ENCODE assay signal across 8 mouse cellular contexts in the genomic region with DNA sequence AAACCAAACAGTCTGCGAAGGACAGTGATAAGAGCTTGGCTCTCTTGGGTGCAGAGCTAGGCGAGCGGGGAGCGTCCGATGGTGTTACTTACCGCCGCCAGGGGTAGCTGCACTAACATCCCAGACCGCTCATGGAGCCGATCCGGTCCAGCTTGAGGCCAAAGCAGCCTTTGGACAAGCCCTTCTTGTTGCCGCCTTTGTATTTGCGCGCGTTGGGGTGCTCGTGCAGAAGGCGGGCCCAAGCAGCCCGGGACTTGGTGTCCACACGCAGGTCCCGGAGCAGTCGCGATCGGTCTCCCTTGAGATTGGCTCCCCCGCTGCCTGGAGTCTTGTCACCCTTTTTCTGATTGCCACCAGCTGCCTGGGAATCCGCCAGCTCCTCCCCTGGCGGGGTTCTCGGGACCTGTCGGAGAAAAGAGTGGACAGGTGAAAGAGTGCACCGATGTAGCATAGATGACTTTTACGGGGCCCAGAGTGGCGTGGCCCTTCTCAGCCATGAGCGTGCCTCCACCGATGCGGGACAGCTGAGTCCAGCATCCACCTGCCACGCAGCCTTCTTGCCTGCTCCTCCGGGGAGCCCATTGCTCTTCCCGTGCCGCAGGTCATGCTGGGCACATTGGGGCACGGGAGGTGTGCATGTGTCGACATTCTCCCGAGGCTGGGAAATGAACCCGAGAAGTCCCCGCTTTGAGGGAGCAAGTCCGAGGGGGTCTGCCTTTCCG. TPM values are rescaled to one million over a fixed set of nuclear protein-coding genes. Genes with fewer than 3 reads are reported as not detected.
DNase-seq lines count a peak whose midpoint lies in the region; ATAC-seq lines count a peak whose summit lies in the region.

No protein-coding gene starts in this region.

- under 1% methylated on average over 44 of the region's 44 CpGs for WGBS in hindbrain, embryonic 16.5 days

- no peaks in the 10 kb centered on the region for H3K9me3 ChIP-seq in hindbrain, embryonic 16.5 days (ENCODE audit: control insufficient read depth, low read length)

- peak; percentile 82 for DNase-seq in adrenal gland, postnatal 10 days
- peak; percentile 93 for DNase-seq in embryo, embryonic 10 days (ENCODE audit: low spot score)
- DNase-seq in gastrocnemius, adult 8-10 months (ENCODE audit: low spot score in 2 of 2): peak; percentile 37 to 59
- peak; percentile 51 to 56 for DNase-seq in layer of hippocampus, postnatal 25 days (ENCODE audit: extremely low spot score in 1 of 2, low spot score in 1 of 2)
- DNase-seq in lung, postnatal 10 days: peak; percentile 82
- peak; percentile 56 for DNase-seq in retina, postnatal 7 days (ENCODE audit: low read depth, low spot score)

- peak overlapping the region; percentile 99 for H3K4me2 ChIP-seq in hindbrain, embryonic 16.5 days (ENCODE audit: low read length)

- H3K4me3 ChIP-seq in hindbrain, embryonic 16.5 days (ENCODE audit: low read length): peak overlapping the region; percentile 58

- peaks cover 8% of the 10 kb centered on the region for H3K4me1 ChIP-seq in hindbrain, embryonic 16.5 days (ENCODE audit: control insufficient read depth, insufficient read depth, low read depth, low read length)

- peak overlapping the region; percentile 77 for H3K9ac ChIP-seq in hindbrain, embryonic 16.5 days (ENCODE audit: low read depth, low read length)

- no peaks in the 10 kb centered on the region for H3K36me3 ChIP-seq in hindbrain, embryonic 16.5 days (ENCODE audit: control insufficient read depth, insufficient read depth, low read length)

- ATAC-seq in hindbrain, embryonic 16.5 days: peak; percentile 68
- no peak for ATAC-seq in monocyte, adult 5-6 weeks (replicated peaks; ENCODE audit: insufficient number of reproducible peaks, low FRiP score, low TSS enrichment, poor library complexity, severe bottlenecking)

- H3K27me3 ChIP-seq in hindbrain, embryonic 16.5 days (replicated peaks; ENCODE audit: control insufficient read depth, insufficient read depth, low read length): peaks cover 10% of the 10 kb centered on the region

- peak overlapping the region; percentile 51; the same call in 1 of the 2 replicates for H3K27ac ChIP-seq in hindbrain, embryonic 16.5 days (ENCODE audit: low read depth, low read length)

RNA-seq across cellular contexts. Expression of a gene that starts 0.7 kb away (rescaled TPM):
- total RNA-seq in adrenal gland, postnatal 10 days (2021): under 1 TPM in 1 of 2 experiments, not detected in 1; 0.48 TPM
- total RNA-seq in gastrocnemius, adult 8-10 months (2022): under 1 TPM; 0.38 to 0.92 (median 0.48) TPM
- 20.1 and 26.6 TPM in 2 replicates for polyA plus RNA-seq in hindbrain, embryonic 16.5 days (2015; fragmentation: Nextera tagmentation; extraction: Ambion mirVana)
- 1 to 10 TPM; 5.7 to 9.5 TPM for total RNA-seq in layer of hippocampus, postnatal 25 days (2021)
- total RNA-seq in monocyte, adult 5-6 weeks (2017): not detected in 3 replicates

RNA-seq across cellular contexts. Expression of a gene that starts 33.9 kb away (rescaled TPM):
- 10 to 100 TPM; 17.2 to 20.9 TPM for total RNA-seq in adrenal gland, postnatal 10 days (2021)
- 10 to 100 TPM; 11.8 to 13.5 (median 13.4) TPM for total RNA-seq in gastrocnemius, adult 8-10 months (2022)
- 37.8 and 40.1 TPM in 2 replicates for polyA plus RNA-seq in hindbrain, embryonic 16.5 days (2015; fragmentation: Nextera tagmentation; extraction: Ambion mirVana)
- 10 to 100 TPM; 24.0 to 27.1 TPM for total RNA-seq in layer of hippocampus, postnatal 25 days (2021)
- 9.6 to 26.3 TPM (median 12.6 TPM) in 3 replicates for total RNA-seq in monocyte, adult 5-6 weeks (2017)
